In genomic region chr1:58926664-58927063, GRCm38 (mm10) we compare ENCODE assay signal across 19 mouse cellular contexts. TPM values are rescaled to one million over a fixed set of nuclear protein-coding genes. Genes with fewer than 3 reads are reported as not detected.
DNase-seq lines count a peak whose midpoint lies in the region; ATAC-seq lines count a peak whose summit lies in the region.
"Had no signal": no experiment of that assay in that cellular context is flagged by ENCODE, and none has a peak within 500 bp of the region (broad histone marks: within the 10 kb centered on the region; RNA-seq: fewer than 3 reads in every experiment).

No protein-coding gene starts in this region.

- no peaks in the 10 kb centered on the region for H3K4me1 ChIP-seq in kidney, embryonic 14.5 days (ENCODE audit: control insufficient read depth, insufficient read depth, low read length)
- H3K4me1 ChIP-seq in forebrain, embryonic 11.5 days (replicated peaks; ENCODE audit: control insufficient read depth, insufficient read depth, low read length), result no peaks in the 10 kb centered on the region
- H3K4me1 ChIP-seq: forebrain, embryonic 12.5 days; forebrain, embryonic 15.5 days; hindbrain, embryonic 12.5 days; hindbrain, embryonic 15.5 days had no signal

- ATAC-seq in kidney, embryonic 14.5 days (ENCODE audit: low FRiP score, low TSS enrichment), result no peak
- ATAC-seq in erythroblast, adult 5-6 weeks (replicated peaks; ENCODE audit: low FRiP score, poor library complexity, severe bottlenecking), result 0 out of 2 replicates have a peak, but pooled peaks have one; percentile 27
- no peak for ATAC-seq in forebrain, embryonic 11.5 days (replicated peaks; ENCODE audit: low FRiP score)
- ATAC-seq: CD4-positive, CD25-positive, alpha-beta regulatory T cell, adult 4 months; forebrain, embryonic 15.5 days had no signal

- H3K9me3 ChIP-seq in kidney, embryonic 14.5 days (ENCODE audit: control insufficient read depth, low read length), result peaks cover 4% of the 10 kb centered on the region; the same call in 1 of the 2 replicates
- no peaks in the 10 kb centered on the region; the same call in 1 of the 2 replicates for H3K9me3 ChIP-seq in forebrain, embryonic 11.5 days (ENCODE audit: control insufficient read depth, low read length)
- H3K9me3 ChIP-seq: forebrain, embryonic 12.5 days; forebrain, embryonic 15.5 days; hindbrain, embryonic 12.5 days; hindbrain, embryonic 15.5 days had no signal

- H3K36me3 ChIP-seq in kidney, embryonic 14.5 days (ENCODE audit: control insufficient read depth, insufficient read depth, low read length), result peaks cover 10% of the 10 kb centered on the region
- H3K36me3 ChIP-seq in forebrain, embryonic 11.5 days (ENCODE audit: control insufficient read depth, insufficient read depth, low read length), result no peaks in the 10 kb centered on the region

- DNase-seq in kidney, adult 11 months, result peak; percentile 27
- peak; percentile 31 for DNase-seq in kidney, adult 9 months
- DNase-seq in kidney, postnatal 10 days, result no peak
- DNase-seq in forebrain, embryonic 11.5 days (ENCODE audit: low spot score), result no peak
- DNase-seq: adrenal gland, adult 2 months; adrenal gland, postnatal 36 days; cerebellum, adult 18-20 months; cerebellum, adult 9-10 months; cerebellum, postnatal 14 days; gastrocnemius, postnatal 25 days; heart, adult 2 months had no signal

- H3K9ac ChIP-seq in kidney, embryonic 14.5 days (ENCODE audit: low read depth, low read length), result no peak overlapping the region
- H3K9ac ChIP-seq in forebrain, embryonic 11.5 days (ENCODE audit: low read length), result no peak overlapping the region
- H3K9ac ChIP-seq: forebrain, embryonic 12.5 days; forebrain, embryonic 15.5 days; hindbrain, embryonic 12.5 days; hindbrain, embryonic 15.5 days had no signal

- no peak overlapping the region for H3K4me2 ChIP-seq in kidney, embryonic 14.5 days (replicated peaks; ENCODE audit: low read depth, low read length)
- no peak overlapping the region for H3K4me2 ChIP-seq in forebrain, embryonic 11.5 days (ENCODE audit: low read depth, low read length, severe bottlenecking)
- H3K4me2 ChIP-seq: forebrain, embryonic 12.5 days; forebrain, embryonic 15.5 days; heart, embryonic 11.5 days; hindbrain, embryonic 12.5 days; hindbrain, embryonic 15.5 days had no signal

- H3K27me3 ChIP-seq in kidney, embryonic 14.5 days (ENCODE audit: control insufficient read depth, insufficient read depth, low read length), result no peaks in the 10 kb centered on the region
- H3K27me3 ChIP-seq in forebrain, embryonic 11.5 days (ENCODE audit: control insufficient read depth, insufficient read depth, low read length), result no peaks in the 10 kb centered on the region
- H3K27me3 ChIP-seq: forebrain, embryonic 12.5 days; forebrain, embryonic 15.5 days; hindbrain, embryonic 12.5 days; hindbrain, embryonic 15.5 days had no signal

- WGBS in kidney, embryonic 14.5 days, result 99% methylated on average over 5 of the region's 5 CpGs
- WGBS in forebrain, embryonic 11.5 days, result 96% methylated on average over 5 of the region's 5 CpGs

- no peak overlapping the region for H3K4me3 ChIP-seq in kidney, embryonic 14.5 days (ENCODE audit: low read length)
- no peak overlapping the region for H3K4me3 ChIP-seq in forebrain, embryonic 11.5 days (ENCODE audit: low read depth, low read length)
- H3K4me3 ChIP-seq: forebrain, embryonic 12.5 days; forebrain, embryonic 15.5 days; heart, adult 2 months; hindbrain, embryonic 12.5 days; hindbrain, embryonic 15.5 days had no signal

- no peak overlapping the region for H3K27ac ChIP-seq in kidney, embryonic 14.5 days (ENCODE audit: low read depth, low read length)
- H3K27ac ChIP-seq in forebrain, embryonic 11.5 days (ENCODE audit: low read depth, low read length), result no peak overlapping the region
- H3K27ac ChIP-seq: forebrain, embryonic 12.5 days; forebrain, embryonic 15.5 days; heart, adult 2 months; hindbrain, embryonic 12.5 days; hindbrain, embryonic 15.5 days had no signal

RNA-seq across cellular contexts. Expression of gene Trak2, which starts 46.6 kb away (rescaled TPM):
- 8.2 and 15.7 TPM in 2 replicates for polyA plus RNA-seq in kidney, embryonic 14.5 days (2014; fragmentation: Nextera tagmentation; extraction: Ambion mirVana)
- total RNA-seq in erythroblast, adult 5-6 weeks (2015; ENCODE audit: low replicate concordance), result 1,139 and 1,320 TPM in 2 replicates
- total RNA-seq in erythroblast, adult 5-6 weeks (2017; ENCODE audit: low replicate concordance), result 1,424 and 1,593 TPM in 2 replicates
- 10.3 and 12.0 TPM in 2 replicates for polyA plus RNA-seq in forebrain, embryonic 11.5 days (2014; fragmentation: Nextera tagmentation; extraction: Ambion mirVana)

RNA-seq across cellular contexts. Expression of gene Stradb, which starts 46.7 kb away (rescaled TPM):
- 24.1 and 24.9 TPM in 2 replicates for polyA plus RNA-seq in kidney, embryonic 14.5 days (2014; fragmentation: Nextera tagmentation; extraction: Ambion mirVana)
- total RNA-seq in erythroblast, adult 5-6 weeks (2015; ENCODE audit: low replicate concordance), result 256 and 272 TPM in 2 replicates
- total RNA-seq in erythroblast, adult 5-6 weeks (2017; ENCODE audit: low replicate concordance), result 236 and 255 TPM in 2 replicates
- 34.2 and 35.4 TPM in 2 replicates for polyA plus RNA-seq in forebrain, embryonic 11.5 days (2014; fragmentation: Nextera tagmentation; extraction: Ambion mirVana)

Comparison
In these comparisons a context has a peak if more than half of its experiments do, and no peak if none do; other contexts are left out.
1. DNase-seq: peak in kidney, adult 11 months (single experiment) and kidney, adult 9 months (single experiment); none in kidney, postnatal 10 days (single experiment) and forebrain, embryonic 11.5 days (single experiment).